Mouse (Mus musculus) neural tube, embryonic 12.5 days (tissue): ENCODE measurements around the gene 4933405L10Rik. TPM values are rescaled to one million over a fixed set of nuclear protein-coding genes. Genes with fewer than 3 reads are reported as not detected.

Experiments used
- ATAC-seq: fragments of 200-750 bp; cut with Nextera tagmentation; 2 replicates; pipeline ENCODE4 v1.8.0; 2017; ENCODE audit warnings: low read depth, mild to moderate bottlenecking, moderate TSS enrichment, moderate library complexity; ENCODE audit not compliant: low FRiP score
- H3K27ac ChIP-seq: fragments of 300-500 bp; sonication (generic); 2 replicates; pipeline ENCODE4 v1.5.1; 2016
- H3K27me3 ChIP-seq: fragments of 300-500 bp; sonication (generic); replicated peaks from 2 replicates; pipeline ENCODE4 v1.6.1; 2016; ENCODE audit warnings: mild to moderate bottlenecking
- H3K36me3 ChIP-seq: fragments of 300-500 bp; sonication (generic); 2 replicates; pipeline ENCODE4 v1.6.1; 2016; ENCODE audit warnings: mild to moderate bottlenecking
- H3K4me1 ChIP-seq: fragments of 300-500 bp; sonication (generic); 2 replicates; pipeline ENCODE4 v1.6.1; 2016
- H3K4me2 ChIP-seq: fragments of 300-500 bp; sonication (generic); replicated peaks from 2 replicates; pipeline ENCODE4 v1.6.1; 2016; ENCODE audit warnings: mild to moderate bottlenecking
- H3K4me3 ChIP-seq: fragments of 300-500 bp; sonication (generic); 2 replicates; pipeline ENCODE4 v1.5.1; 2016
- H3K9ac ChIP-seq: fragments of 300-500 bp; sonication (generic); 2 replicates; pipeline ENCODE4 v1.6.1; 2016; ENCODE audit warnings: mild to moderate bottlenecking
- H3K9me3 ChIP-seq: fragments of 300-500 bp; sonication (generic); 2 replicates; pipeline ENCODE4 v1.6.1; 2016; ENCODE audit warnings: mild to moderate bottlenecking
- WGBS: fragments of 180-500 bp; shearing (Covaris S2); methylation state at CpG from one replicate; pipeline ENCODE4 v1.1.7; 2016; 5-methylcytosine and 5-hydroxymethylcytosine counted together
- polyA plus RNA-seq: library from polyadenylated mRNA; unstranded; fragments of >200 nt; fragmentation: Nextera tagmentation; extraction: Ambion mirVana; gene quantifications from 2 replicates; pipeline ENCODE4 v1.2.1, GENCODE M21; 2016

4933405L10Rik gene
- polyA plus RNA-seq, 1 experiment from 2014 or later: not detected

GRCm38 (mm10) chr8:105692449-105693182, 14.8 kb upstream of the 4933405L10Rik start:
- 95% methylated on average over 11 of the region's 11 CpGs for WGBS
- H3K4me1 ChIP-seq: peaks cover 16% of the 10 kb centered on the region
- H3K27me3 ChIP-seq: no peaks in the 10 kb centered on the region; the same call in 1 of the 2 replicates
- H3K4me2 ChIP-seq: no peak overlapping the region
- no peak overlapping the region for H3K4me3 ChIP-seq
- H3K36me3 ChIP-seq: peaks cover 26% of the 10 kb centered on the region
- no peak overlapping the region for H3K9ac ChIP-seq
- no peak overlapping the region for H3K27ac ChIP-seq
- no peaks in the 10 kb centered on the region; the same call in 1 of the 2 replicates for H3K9me3 ChIP-seq
- ATAC-seq: no peak

- Histone ChIP-seq H3K4me2 (peak overlapping the region; percentile 82), H3K4me1 (peaks cover 16% of the 10 kb centered on the region), H3K9ac (peak overlapping the region; percentile 70), H3K27me3 (no peaks in the 10 kb centered on the region; the same call in 1 of the 2 replicates), H3K27ac (peak overlapping the region; percentile 72), H3K36me3 (peaks cover 36% of the 10 kb centered on the region), H3K9me3 (no peaks in the 10 kb centered on the region; the same call in 1 of the 2 replicates), H3K4me3 (peak overlapping the region; percentile 54)
- peak; percentile 46 for ATAC-seq
- 4% methylated on average over 30 of the region's 30 CpGs for WGBS
These were observed 13.8 kb upstream of the 4933405L10Rik start for GRCm38 (mm10) chr8:105693648-105694047.

- peak; percentile 64 for ATAC-seq
- peak overlapping the region; percentile 72 for H3K27ac ChIP-seq
- no peaks in the 10 kb centered on the region; the same call in 1 of the 2 replicates for H3K27me3 ChIP-seq
- H3K9me3 ChIP-seq: no peaks in the 10 kb centered on the region; the same call in 1 of the 2 replicates
- peak overlapping the region; percentile 54 for H3K4me3 ChIP-seq
- 7% methylated on average over 40 of the region's 40 CpGs for WGBS
- peaks cover 16% of the 10 kb centered on the region for H3K4me1 ChIP-seq
- H3K36me3 ChIP-seq: peaks cover 39% of the 10 kb centered on the region
- H3K4me2 ChIP-seq: peak overlapping the region; percentile 82
- peak overlapping the region; percentile 70 for H3K9ac ChIP-seq
These were observed 13.2 kb upstream of the 4933405L10Rik start for GRCm38 (mm10) chr8:105694051-105694799.

- peak overlapping the region; percentile 54 for H3K4me3 ChIP-seq
These were observed 12.2 kb upstream of the 4933405L10Rik start for GRCm38 (mm10) chr8:105695080-105695780.

GRCm38 (mm10) chr8:105697196-105697780, 10.2 kb upstream of the 4933405L10Rik start:
- ATAC-seq: no peak
- Histone ChIP-seq H3K4me3 (no peak overlapping the region), H3K9ac (no peak overlapping the region), H3K9me3 (no peaks in the 10 kb centered on the region; the same call in 1 of the 2 replicates), H3K4me1 (peaks cover 35% of the 10 kb centered on the region), H3K27me3 (no peaks in the 10 kb centered on the region), H3K27ac (no peak overlapping the region), H3K36me3 (peaks cover 39% of the 10 kb centered on the region), H3K4me2 (no peak overlapping the region)
- WGBS: 92% methylated on average over 17 of the region's 17 CpGs

More at GRCm38 (mm10) chr8:105695080-105695780, 12.2 kb upstream of the 4933405L10Rik start:
- Histone ChIP-seq H3K27ac (no peak overlapping the region), H3K9me3 (no peaks in the 10 kb centered on the region; the same call in 1 of the 2 replicates), H3K36me3 (peaks cover 39% of the 10 kb centered on the region), H3K9ac (peak overlapping the region; percentile 70; the same call in 1 of the 2 replicates), H3K4me1 (peaks cover 24% of the 10 kb centered on the region), H3K4me2 (peak overlapping the region; percentile 82), H3K27me3 (no peaks in the 10 kb centered on the region; the same call in 1 of the 2 replicates)
- no peak for ATAC-seq
- WGBS: 83% methylated on average over 30 of the region's 30 CpGs

GRCm38 (mm10) chr8:105698734-105699133, 8.7 kb upstream of the 4933405L10Rik start:
- ATAC-seq: no peak
- 90% methylated on average over 5 of the region's 5 CpGs for WGBS
- Histone ChIP-seq H3K4me1 (peaks cover 37% of the 10 kb centered on the region), H3K36me3 (peaks cover 42% of the 10 kb centered on the region), H3K4me2 (no peak overlapping the region), H3K9me3 (no peaks in the 10 kb centered on the region), H3K4me3 (no peak overlapping the region), H3K9ac (no peak overlapping the region), H3K27me3 (no peaks in the 10 kb centered on the region), H3K27ac (no peak overlapping the region)

- peak overlapping the region; percentile 96 for H3K4me2 ChIP-seq
- peaks cover 50% of the 10 kb centered on the region for H3K36me3 ChIP-seq
- WGBS: 87% methylated on average over 11 of the region's 11 CpGs
- H3K27ac ChIP-seq: no peak overlapping the region
- no peak for ATAC-seq
- peak overlapping the region; percentile 49 for H3K4me3 ChIP-seq
- peaks cover 28% of the 10 kb centered on the region for H3K4me1 ChIP-seq
- no peaks in the 10 kb centered on the region for H3K27me3 ChIP-seq
- H3K9ac ChIP-seq: peak overlapping the region; percentile 69; the same call in 1 of the 2 replicates
- H3K9me3 ChIP-seq: no peaks in the 10 kb centered on the region
These were observed 7.8 kb upstream of the 4933405L10Rik start for GRCm38 (mm10) chr8:105699488-105700215.

GRCm38 (mm10) chr8:105700566-105700965, 6.9 kb upstream of the 4933405L10Rik start:
- 0% methylated on average over 21 of the region's 21 CpGs for WGBS
- peaks cover 47% of the 10 kb centered on the region for H3K36me3 ChIP-seq
- H3K4me1 ChIP-seq: peaks cover 23% of the 10 kb centered on the region
- peak overlapping the region; percentile 96 for H3K4me2 ChIP-seq
- no peaks in the 10 kb centered on the region for H3K9me3 ChIP-seq
- H3K27ac ChIP-seq: no peak overlapping the region
- peak; percentile 55 for ATAC-seq
- peak overlapping the region; percentile 49 for H3K4me3 ChIP-seq
- peak overlapping the region; percentile 69 for H3K9ac ChIP-seq
- no peaks in the 10 kb centered on the region for H3K27me3 ChIP-seq

- peak within 1 kb of the TSS; percentile 69 for H3K9ac ChIP-seq
- H3K4me2 ChIP-seq: peak within 1 kb of the TSS; percentile 96
- peaks cover 44% of the 10 kb centered on the region for H3K36me3 ChIP-seq
- peak within 1 kb of the TSS; percentile 44 for H3K27ac ChIP-seq
- H3K9me3 ChIP-seq: no peaks in the 10 kb centered on the region
- peak within 1 kb of the TSS; percentile 49 for H3K4me3 ChIP-seq
- H3K4me1 ChIP-seq: peaks cover 26% of the 10 kb centered on the region
- WGBS: under 1% methylated on average over 60 of the region's 60 CpGs
- ATAC-seq: peak; percentile 79
- no peaks in the 10 kb centered on the region for H3K27me3 ChIP-seq
These were observed 6.3 kb upstream of the 4933405L10Rik start, which contains the start of the genes Acd and Pard6a for GRCm38 (mm10) chr8:105700966-105701824. Gene Acd, minus strand, starts transcription at chr8:105701102. Gene Pard6a, plus strand, starts transcription at chr8:105701148.

GRCm38 (mm10) chr8:105702001-105702401, 5.5 kb upstream of the 4933405L10Rik start:
- Histone ChIP-seq H3K4me3 (peak overlapping the region; percentile 49), H3K4me1 (peaks cover 33% of the 10 kb centered on the region), H3K36me3 (peaks cover 36% of the 10 kb centered on the region), H3K9me3 (no peaks in the 10 kb centered on the region), H3K4me2 (peak overlapping the region; percentile 96), H3K9ac (peak overlapping the region; percentile 53), H3K27me3 (no peaks in the 10 kb centered on the region), H3K27ac (peak overlapping the region; percentile 44; the same call in 1 of the 2 replicates)
- peak; percentile 21 for ATAC-seq
- WGBS: 40% methylated on average over 18 of the region's 18 CpGs
